Mouse (Mus musculus) CH12.LX (cell line): Measurements from ENCODE around the gene Ddah2. TPM values are rescaled to one million over a fixed set of nuclear protein-coding genes. Genes with fewer than 3 reads are reported as not detected.

Experiments
- DNase-seq: peaks from one replicate; pipeline ENCODE4 v3.0.0-alpha.2; 2013; ENCODE audit errors: extremely low read depth
- H3K27ac ChIP-seq: 2 replicates; pipeline ENCODE4 v1.5.1; 2012; ENCODE audit warnings: low read depth, mild to moderate bottlenecking, control low read depth, moderate library complexity; ENCODE audit not compliant: insufficient read depth
- H3K27me3 ChIP-seq: replicated peaks from 2 replicates; pipeline ENCODE3; 2012; ENCODE audit warnings: inconsistent platforms
- H3K36me3 ChIP-seq, 2 experiments: replicated peaks in 1 of 2; 2 replicates each; pipeline versions ENCODE3 to v1.6.1; 2012; ENCODE audit warnings: inconsistent platforms in 1 of 2, low read length in 1 of 2, mild to moderate bottlenecking in 1 of 2, mixed read lengths in 1 of 2, moderate library complexity in 1 of 2; ENCODE audit not compliant: control insufficient read depth in 1 of 2, insufficient read depth in 1 of 2
- H3K4me1 ChIP-seq, 2 experiments: 2 replicates each; pipeline ENCODE4 v1.6.1; 2012; ENCODE audit warnings: inconsistent platforms in 1 of 2, moderate library complexity in 1 of 2; ENCODE audit not compliant: insufficient read depth in 2 of 2, control insufficient read depth in 1 of 2
- H3K4me2 ChIP-seq: 2 replicates; pipeline ENCODE4 v1.6.1; 2012; ENCODE audit warnings: low read depth, mild to moderate bottlenecking, control low read depth; ENCODE audit not compliant: poor library complexity, insufficient read depth, severe bottlenecking
- H3K4me3 ChIP-seq, 3 experiments: fragments of 150-350 bp in 1 of 3; sonication (generic) in 1 of 3; replicated peaks in 1 of 3; 2 replicates each; pipeline versions ENCODE3 to v1.5.1; 2011 to 2012; ENCODE audit warnings: low read depth in 2 of 3, low read length in 2 of 3, mild to moderate bottlenecking in 2 of 3, moderate library complexity in 2 of 3, control low read depth in 1 of 3, improper control_type of control experiment in 1 of 3, inconsistent platforms in 1 of 3, mixed read lengths in 1 of 3; ENCODE audit not compliant: poor library complexity in 1 of 3
- H3K79me2 ChIP-seq: replicated peaks from 2 replicates; pipeline ENCODE4 v1.6.1; 2012; ENCODE audit warnings: mild to moderate bottlenecking, moderate library complexity; ENCODE audit not compliant: control insufficient read depth, poor library complexity, insufficient read depth, severe bottlenecking; ENCODE audit errors: extremely low read depth
- H3K9ac ChIP-seq: 2 replicates; pipeline ENCODE4 v1.6.1; 2012; ENCODE audit warnings: low read depth, mild to moderate bottlenecking, control low read depth, moderate library complexity; ENCODE audit not compliant: insufficient read depth
- H3K9me3 ChIP-seq: replicated peaks from 2 replicates; pipeline ENCODE3; 2012; ENCODE audit warnings: low read length, inconsistent platforms, mixed read lengths
- CHD1 ChIP-seq: IDR thresholded peaks from 2 replicates; pipeline ENCODE4 v1.6.1; 2012; ENCODE audit warnings: low read depth, low read length, improper control_type of control experiment, inconsistent platforms
- CHD2 ChIP-seq: IDR thresholded peaks from 2 replicates; pipeline ENCODE4 v1.6.1; 2011; ENCODE audit warnings: low read length, improper control_type of control experiment
- CTCF ChIP-seq, 2 experiments: IDR thresholded peaks in 1 of 2; conservative IDR thresholded peaks in 1 of 2; 2 replicates each; pipeline ENCODE4 v1.5.1; 2011 to 2012; ENCODE audit warnings: low read depth in 2 of 2, low read length in 2 of 2, improper control_type of control experiment in 1 of 2, inconsistent platforms in 1 of 2, mild to moderate bottlenecking in 1 of 2, moderate library complexity in 1 of 2
- E2F4 ChIP-seq: IDR thresholded peaks from 2 replicates; pipeline ENCODE4 v1.6.1; 2011; ENCODE audit warnings: low read depth, low read length, improper control_type of control experiment; ENCODE audit not compliant: insufficient replicate concordance
- ELF1 ChIP-seq: IDR thresholded peaks from 2 replicates; pipeline ENCODE4 v1.6.1; 2014; ENCODE audit warnings: low read depth, mild to moderate bottlenecking, inconsistent platforms, low read length, improper control_type of control experiment
- ETS1 ChIP-seq: conservative IDR thresholded peaks from 2 replicates; pipeline ENCODE4 v1.6.1; 2012; ENCODE audit warnings: low read depth, mild to moderate bottlenecking, inconsistent platforms, low read length, improper control_type of control experiment, moderate library complexity
- HCFC1 ChIP-seq: IDR thresholded peaks from 2 replicates; pipeline ENCODE4 v1.6.1; 2012; ENCODE audit warnings: low read depth, mild to moderate bottlenecking, inconsistent platforms, low read length, improper control_type of control experiment
- KAT2A ChIP-seq: IDR thresholded peaks from 2 replicates; pipeline ENCODE4 v1.6.1; 2012; ENCODE audit warnings: low read length, improper control_type of control experiment, inconsistent platforms; ENCODE audit not compliant: insufficient replicate concordance
- MAFK ChIP-seq: IDR thresholded peaks from 2 replicates; pipeline ENCODE4 v1.6.1; 2011; ENCODE audit warnings: low read length, improper control_type of control experiment; ENCODE audit not compliant: insufficient replicate concordance
- MAZ ChIP-seq: IDR thresholded peaks from 2 replicates; pipeline ENCODE4 v1.6.1; 2012; ENCODE audit warnings: low read depth, mild to moderate bottlenecking, inconsistent platforms, low read length, improper control_type of control experiment, moderate library complexity
- MEF2A ChIP-seq: IDR thresholded peaks from 2 replicates; pipeline ENCODE4 v1.6.1; 2014; ENCODE audit warnings: low read depth, mild to moderate bottlenecking, inconsistent platforms, low read length, improper control_type of control experiment, borderline replicate concordance
- MYC ChIP-seq: IDR thresholded peaks from 2 replicates; pipeline ENCODE4 v1.6.1; 2011; ENCODE audit warnings: low read depth, mild to moderate bottlenecking, improper control_type of control experiment, low read length
- NRF1 ChIP-seq: IDR thresholded peaks from 2 replicates; pipeline ENCODE4 v1.6.1; 2014; ENCODE audit warnings: low read depth, mild to moderate bottlenecking, inconsistent platforms, low read length, improper control_type of control experiment, moderate library complexity
- PAX5 ChIP-seq: IDR thresholded peaks from 2 replicates; pipeline ENCODE4 v1.6.1; 2012; ENCODE audit warnings: low read length, inconsistent platforms, mixed read lengths
- RAD21 ChIP-seq: IDR thresholded peaks from 2 replicates; pipeline ENCODE4 v1.6.1; 2011; ENCODE audit warnings: low read depth, mild to moderate bottlenecking, low read length, improper control_type of control experiment, moderate library complexity
- RCOR1 ChIP-seq: conservative IDR thresholded peaks from 2 replicates; pipeline ENCODE4 v1.6.1; 2012; ENCODE audit warnings: low read depth, mild to moderate bottlenecking, inconsistent platforms, low read length, improper control_type of control experiment
- SIN3A ChIP-seq: IDR thresholded peaks from 2 replicates; pipeline ENCODE4 v1.6.1; 2012; ENCODE audit warnings: low read length, improper control_type of control experiment, inconsistent platforms
- SMC3 ChIP-seq: IDR thresholded peaks from 2 replicates; pipeline ENCODE4 v1.6.1; 2011; ENCODE audit warnings: low read depth, low read length, improper control_type of control experiment
- USF2 ChIP-seq: conservative IDR thresholded peaks from 2 replicates; pipeline ENCODE4 v1.6.1; 2011; ENCODE audit warnings: low read depth, low read length, improper control_type of control experiment
- ZC3H11A ChIP-seq: IDR thresholded peaks from 2 replicates; pipeline ENCODE4 v1.6.1; 2012; ENCODE audit warnings: low read depth, mild to moderate bottlenecking, inconsistent platforms, low read length, improper control_type of control experiment
- ZKSCAN1 ChIP-seq: IDR thresholded peaks from 2 replicates; pipeline ENCODE4 v1.6.1; 2012; ENCODE audit warnings: low read depth, inconsistent platforms, low read length, improper control_type of control experiment, borderline replicate concordance
- ZNF384 ChIP-seq: IDR thresholded peaks from 2 replicates; pipeline ENCODE4 v1.6.1; 2012; ENCODE audit warnings: low read depth, low read length, improper control_type of control experiment, inconsistent platforms
- dilution Hi-C: fragments of 300-500 bp; cut with MboI; formaldehyde crosslinking; loops from 2 replicates; pipeline ENCODE4 v1.14.3; 2020; ENCODE audit warnings: low sequenced_read_pairs; ENCODE audit not compliant: extremely low pct_unique_long_range_greater_than_20kb, extremely low pct_ligation_motif_present
- in situ Hi-C: fragments of 300-500 bp; cut with MboI; formaldehyde crosslinking; loops from 3 replicates; pipeline ENCODE4 v1.14.3; 2019; ENCODE audit warnings: low sequenced_read_pairs, low pct_ligation_motif_present, low pct_unique_long_range_greater_than_20kb, mixed read lengths
- polyA plus RNA-seq: library from polyadenylated mRNA; unstranded; fragments of >175 nt; gene quantifications from 2 replicates; pipeline ENCODE4 v1.2.1, GENCODE M21; 2012; ENCODE audit warnings: low read depth; ENCODE audit not compliant: insufficient read length
- total RNA-seq, 2 experiments: library from RNA; depleted of rRNA; stranded (reverse); fragments of 300-350 nt in 1 of 2; fragments of >200 nt in 1 of 2; gene quantifications; 2 replicates each; pipeline ENCODE4 v1.2.3; 2012 to 2014

Ddah2 gene
- total and polyA plus RNA-seq, 3 experiments, result 0.94 to 4.8 (median 3.4) TPM

- Histone ChIP-seq H3K4me1 (peaks cover 0 to 2% of the 10 kb centered on the region in 2 experiments; a peak in 2 of 4 replicates), H3K9me3 (no peaks in the 10 kb centered on the region), H3K36me3 (peaks cover 42 to 78% of the 10 kb centered on the region in 2 experiments), H3K4me3 (no peak overlapping the region), H3K9ac (no peak overlapping the region), H3K27ac (no peak overlapping the region), H3K4me2 (no peak overlapping the region), H3K79me2 (no peaks in the 10 kb centered on the region), H3K27me3 (no peaks in the 10 kb centered on the region)
- no peak for DNase-seq
- in situ Hi-C loops (no loop called here), dilution Hi-C loops (no loop called here)
- TF ChIP-seq E2F4 (no peak), ZKSCAN1 (no peak), CTCF (conservative IDR thresholded peaks at IDR 0.05 in 1 of 2, IDR thresholded peaks at IDR 0.05 in 1 of 2; ENCODE audit: low read depth in 2 of 2, low read length in 2 of 2) (no peak), KAT2A (no peak), ETS1 (no peak), CHD2 (no peak), CHD1 (no peak), SMC3 (no peak), MAZ (no peak), ZC3H11A (no peak), RAD21 (no peak), ELF1 (no peak), USF2 (no peak), NRF1 (no peak), ZNF384 (no peak), PAX5 (no peak), MYC (no peak), MEF2A (no peak)
Observed at GRCm38 (mm10) chr17:35061299-35061698, 2.5 kb downstream of the Ddah2 start.

GRCm38 (mm10) chr17:35063466-35063865 lies 4.6 kb downstream of the Ddah2 start:
- no peaks in the 10 kb centered on the region for H3K27me3 ChIP-seq
- dilution Hi-C loops (no loop called here), in situ Hi-C loops (no loop called here)
- H3K4me2 ChIP-seq, result no peak overlapping the region
- H3K27ac ChIP-seq, result no peak overlapping the region
- H3K9me3 ChIP-seq, result no peaks in the 10 kb centered on the region
- H3K4me3 ChIP-seq, result no peak overlapping the region
- no peak overlapping the region for H3K9ac ChIP-seq
- no peaks in the 10 kb centered on the region for H3K79me2 ChIP-seq
- TF ChIP-seq SIN3A (no peak), KAT2A (no peak), MEF2A (no peak), MAFK (no peak), ZKSCAN1 (no peak), E2F4 (no peak), RCOR1 (no peak), RAD21 (no peak), CHD2 (no peak), HCFC1 (no peak), NRF1 (no peak), MAZ (no peak)
- TF ChIP-seq, all 38 proteins: peak for 0
- H3K4me1 ChIP-seq, result peaks cover under 1 to 2% of the 10 kb centered on the region in 2 experiments; a peak in 2 of 4 replicates
- DNase-seq, result no peak
- H3K36me3 ChIP-seq, result peaks cover 25 to 58% of the 10 kb centered on the region in 2 experiments
